Mouse (Mus musculus): ENCODE measurements around the gene 2200002D01Rik.
"Not testable (repeated sequence)": the region's sequence is repeated elsewhere in the genome, so short reads cannot be mapped to it uniquely, and the experiment has no call there.

GRCm38 (mm10) chr7:29237596-29237995 lies 10.7 kb downstream of the 2200002D01Rik start:
- TF ChIP-seq CTCF (IDR thresholded peaks at IDR 0.05; ENCODE audit: control insufficient read depth, insufficient read depth, insufficient read length); CEBPB (IDR thresholded peaks at IDR 0.05; ENCODE audit: low read depth): not testable (repeated sequence)
